12 mouse cellular contexts compared by ENCODE assay signal in genomic region chr19:44023066-44023465, GRCm38 (mm10). TPM values are rescaled to one million over a fixed set of nuclear protein-coding genes. Genes with fewer than 3 reads are reported as not detected.
DNase-seq lines count a peak whose midpoint lies in the region; ATAC-seq and TF ChIP-seq lines count a peak whose summit lies in the region.
"Had no signal": no experiment of that assay in that cellular context is flagged by ENCODE, and none has a peak within 500 bp of the region (broad histone marks: within the 10 kb centered on the region; RNA-seq: fewer than 3 reads in every experiment).

No protein-coding gene starts in this region.

- WGBS in kidney, adult 2 months = 66% methylated on average over 5 of the region's 5 CpGs
- 64% methylated on average over 5 of the region's 5 CpGs for WGBS in liver, postnatal 0 days (ENCODE audit: insufficient replicate concordance)

- TF ChIP-seq POLR2A in kidney, adult 2 months (IDR thresholded peaks at IDR 0.05; ENCODE audit: low read depth, low read length) = no peak

- H3K4me3 ChIP-seq in kidney, adult 2 months (ENCODE audit: insufficient read depth, low read depth, low read length) = no peak overlapping the region
- H3K4me3 ChIP-seq in E14TG2a.4 (replicated peaks; ENCODE audit: low read length) = no peak overlapping the region
- H3K4me3 ChIP-seq in liver, postnatal 0 days (ENCODE audit: low read depth, low read length) = no peak overlapping the region
- H3K4me3 ChIP-seq: hindbrain, embryonic 15.5 days; lung, embryonic 15.5 days; stomach, embryonic 15.5 days had no signal

- H3K4me1 ChIP-seq in kidney, adult 2 months (ENCODE audit: control insufficient read depth, insufficient read depth, low read length) = peaks cover 25% of the 10 kb centered on the region
- peaks cover 14% of the 10 kb centered on the region for H3K4me1 ChIP-seq in E14TG2a.4 (replicated peaks; ENCODE audit: low read depth, low read length)
- H3K4me1 ChIP-seq in liver, postnatal 0 days (ENCODE audit: insufficient read depth) = no peaks in the 10 kb centered on the region; the same call in 1 of the 2 replicates
- H3K4me1 ChIP-seq: hindbrain, embryonic 15.5 days; stomach, embryonic 15.5 days had no signal

- H3K27ac ChIP-seq in kidney, adult 2 months (ENCODE audit: insufficient read depth, low read depth, low read length) = no peak overlapping the region
- H3K27ac ChIP-seq in liver, postnatal 0 days (ENCODE audit: low read depth) = no peak overlapping the region
- H3K27ac ChIP-seq: hindbrain, embryonic 15.5 days; stomach, embryonic 15.5 days had no signal

- H3K9me3 ChIP-seq in E14TG2a.4 (ENCODE audit: low read length) = peaks cover 7% of the 10 kb centered on the region; the same call in 1 of the 2 replicates
- H3K9me3 ChIP-seq in liver, postnatal 0 days (ENCODE audit: low read length) = no peaks in the 10 kb centered on the region
- H3K9me3 ChIP-seq: hindbrain, embryonic 15.5 days; lung, embryonic 15.5 days; stomach, embryonic 15.5 days had no signal

- no peak overlapping the region for H3K9ac ChIP-seq in liver, postnatal 0 days (replicated peaks)
- H3K9ac ChIP-seq: hindbrain, embryonic 15.5 days; lung, embryonic 15.5 days; stomach, embryonic 15.5 days had no signal

- no peak for TF ChIP-seq CTCF in kidney, adult 2 months (conservative IDR thresholded peaks at IDR 0.05; ENCODE audit: insufficient read depth, insufficient read length, low read depth, low read length)
- peak; percentile 34 for TF ChIP-seq CTCF in E14TG2a.4 (conservative IDR thresholded peaks at IDR 0.05; ENCODE audit: low read length)
- TF ChIP-seq CTCF in liver, postnatal 0 days (IDR thresholded peaks at IDR 0.05; ENCODE audit: low read depth) = peak; percentile 26; the same call in 1 of the 2 replicates

- no peak overlapping the region for H3K4me2 ChIP-seq in liver, postnatal 0 days (ENCODE audit: low read depth, low read length)
- H3K4me2 ChIP-seq: hindbrain, embryonic 15.5 days; lung, embryonic 15.5 days; stomach, embryonic 15.5 days had no signal

- no peak for TF ChIP-seq EP300 in liver, postnatal 0 days (IDR thresholded peaks at IDR 0.05; ENCODE audit: low read depth)

- DNase-seq in kidney, postnatal 10 days = peak; percentile 19
- no peak for DNase-seq in kidney, adult 2 months
- DNase-seq in MEL-GATA-1-ER (ENCODE audit: extremely low read depth, low read depth) = peak; percentile 12
- DNase-seq in liver, postnatal 0 days = no peak
- no peak for DNase-seq in adrenal gland, adult 2 months
- DNase-seq: heart, adult 18-20 months had no signal

- no peaks in the 10 kb centered on the region for H3K36me3 ChIP-seq in kidney, adult 2 months (ENCODE audit: control insufficient read depth, insufficient read depth, low read length)
- H3K36me3 ChIP-seq in E14TG2a.4 (ENCODE audit: insufficient read depth, low read length) = no peaks in the 10 kb centered on the region
- no peaks in the 10 kb centered on the region for H3K36me3 ChIP-seq in liver, postnatal 0 days (replicated peaks; ENCODE audit: insufficient read depth, low read length)
- H3K36me3 ChIP-seq: hindbrain, embryonic 15.5 days; lung, embryonic 15.5 days; stomach, embryonic 15.5 days had no signal

- no peaks in the 10 kb centered on the region for H3K27me3 ChIP-seq in kidney, adult 2 months (replicated peaks; ENCODE audit: control insufficient read depth, insufficient read depth, low read length)
- no peaks in the 10 kb centered on the region for H3K27me3 ChIP-seq in E14TG2a.4 (ENCODE audit: insufficient read depth, low read length)
- no peaks in the 10 kb centered on the region for H3K27me3 ChIP-seq in liver, postnatal 0 days (ENCODE audit: insufficient read depth, low read length)
- H3K27me3 ChIP-seq: hindbrain, embryonic 15.5 days; lung, embryonic 15.5 days; stomach, embryonic 15.5 days had no signal

- no peak for ATAC-seq in liver, postnatal 0 days
- ATAC-seq in monocyte, adult 5-6 weeks (replicated peaks; ENCODE audit: insufficient number of reproducible peaks, low FRiP score, low TSS enrichment, poor library complexity, severe bottlenecking) = no peak

RNA-seq across cellular contexts. Expression of gene Cyp2c23, which starts 5.9 kb away (rescaled TPM):
- polyA plus RNA-seq in kidney, adult 2 months (2012; rRNA removed) = 39.3 and 48.7 TPM in 2 replicates
- polyA plus RNA-seq in liver, postnatal 0 days (2015; fragmentation: Nextera tagmentation; extraction: Ambion mirVana) = 75.8 and 85.1 TPM in 2 replicates
- not detected in 3 replicates for total RNA-seq in monocyte, adult 5-6 weeks (2017)
- 1 to 10 TPM in 1 of 2 experiments, under 1 TPM in 1; 0.62 to 1.7 TPM for total RNA-seq in adrenal gland, adult 2 months (2021)
- polyA plus RNA-seq in adrenal gland, adult 2 months (2012; rRNA removed) = 0.19 and 0.35 TPM in 2 replicates
- polyA plus RNA-seq: embryonic facial prominence, embryonic 14.5 days; hindbrain, embryonic 15.5 days had no signal

RNA-seq across cellular contexts. Expression of gene Cpn1, which starts 36.7 kb away (rescaled TPM):
- 100 and 103 TPM in 2 replicates for polyA plus RNA-seq in kidney, adult 2 months (2012; rRNA removed)
- polyA plus RNA-seq in liver, postnatal 0 days (2015; fragmentation: Nextera tagmentation; extraction: Ambion mirVana) = 110 and 118 TPM in 2 replicates
- 1.2 TPM in 1 of 3 replicates, not detected in the others for total RNA-seq in monocyte, adult 5-6 weeks (2017)
- total RNA-seq in adrenal gland, adult 2 months (2021) = under 1 TPM; 0.14 to 0.66 TPM
- polyA plus RNA-seq in adrenal gland, adult 2 months (2012; rRNA removed) = not detected in 2 replicates
- total RNA-seq: heart, adult 18-20 months had no signal

RNA-seq across cellular contexts. Expression of gene Erlin1, which starts 46.5 kb away (rescaled TPM):
- polyA plus RNA-seq in kidney, adult 2 months (2012; rRNA removed) = 23.4 and 28.3 TPM in 2 replicates
- polyA plus RNA-seq in liver, postnatal 0 days (2015; fragmentation: Nextera tagmentation; extraction: Ambion mirVana) = 13.8 and 14.1 TPM in 2 replicates
- total RNA-seq in monocyte, adult 5-6 weeks (2017) = 25.4 to 41.4 TPM (median 25.8 TPM) in 3 replicates
- 10 to 100 TPM; 17.7 to 25.2 TPM for total RNA-seq in adrenal gland, adult 2 months (2021)
- polyA plus RNA-seq in adrenal gland, adult 2 months (2012; rRNA removed) = 2.0 and 2.2 TPM in 2 replicates

Comparison
In these comparisons a context has a peak if more than half of its experiments do, and no peak if none do; other contexts are left out.
1. DNase-seq: peak in kidney, postnatal 10 days (single experiment) and MEL-GATA-1-ER (single experiment); none in kidney, adult 2 months (single experiment), liver, postnatal 0 days (single experiment) and adrenal gland, adult 2 months (single experiment).
2. RNA of gene Cyp2c23, which starts 5.9 kb away (polyA plus RNA-seq): 75.8 to 85.1 TPM in liver, postnatal 0 days and 39.3 to 48.7 TPM in kidney, adult 2 months; 0.19 to 0.35 TPM in adrenal gland, adult 2 months; every median in the first group is over 10 times any median in the second.
3. RNA of gene Cpn1, which starts 36.7 kb away (polyA plus RNA-seq): 110 to 118 TPM in liver, postnatal 0 days and 100 to 103 TPM in kidney, adult 2 months; not detected in adrenal gland, adult 2 months; every median in the first group is over 100 times any median in the second.